Mouse (Mus musculus): ENCODE data around the gene Pdlim7.

- TF ChIP-seq CTCF (conservative IDR thresholded peaks at IDR 0.05; ENCODE audit: insufficient read depth, insufficient read length, low read depth, low read length) (no peak), POLR2A (IDR thresholded peaks at IDR 0.05; ENCODE audit: low read depth, low read length) (no peak)
Measured at GRCm38 (mm10) chr13:55543447-55543846, 30.0 kb upstream of the Pdlim7 start.
